In genomic region chr5:21828855-21829254, GRCm38 (mm10) we compare ENCODE assay signal across 19 mouse cellular contexts. TPM values are rescaled to one million over a fixed set of nuclear protein-coding genes. Genes with fewer than 3 reads are reported as not detected.
A peak's percentile ranks its signal among the peaks of the same experiment; 100 is the strongest.
DNase-seq lines count a peak whose midpoint lies in the region; ATAC-seq lines count a peak whose summit lies in the region.
"Had no signal": no experiment of that assay in that cellular context is flagged by ENCODE, and none has a peak within 500 bp of the region (broad histone marks: within the 10 kb centered on the region; RNA-seq: fewer than 3 reads in every experiment).

No protein-coding gene starts in this region.

- H3K9ac ChIP-seq in midbrain, embryonic 16.5 days (ENCODE audit: low read depth, low read length): no peak overlapping the region
- H3K9ac ChIP-seq: heart, embryonic 12.5 days; hindbrain, embryonic 15.5 days; liver, embryonic 15.5 days had no signal

- no peak overlapping the region for H3K4me2 ChIP-seq in midbrain, embryonic 16.5 days (ENCODE audit: low read length)
- H3K4me2 ChIP-seq: heart, embryonic 12.5 days; hindbrain, embryonic 15.5 days; liver, embryonic 15.5 days had no signal

- no peaks in the 10 kb centered on the region for H3K9me3 ChIP-seq in midbrain, embryonic 16.5 days (replicated peaks; ENCODE audit: control insufficient read depth, low read length, poor library complexity, severe bottlenecking)
- H3K9me3 ChIP-seq: embryonic facial prominence, embryonic 10.5 days; heart, embryonic 12.5 days; hindbrain, embryonic 15.5 days; liver, embryonic 15.5 days had no signal

- DNase-seq in left cerebral cortex, adult 18-20 months (ENCODE audit: low spot score in 2 of 2): peak; percentile 5 to 34
- DNase-seq in left cerebral cortex, postnatal 4 days: no peak
- DNase-seq in layer of hippocampus, adult 11-12 months (ENCODE audit: low spot score): peak; percentile 59
- peak; percentile 52 to 60 for DNase-seq in layer of hippocampus, postnatal 36 days
- no peak for DNase-seq in ovary, postnatal 10 days (ENCODE audit: low spot score)
- no peak for DNase-seq in adrenal gland, adult 2 months
- DNase-seq: cerebellum, adult 11-12 months; cerebellum, postnatal 25 days had no signal

- no peak overlapping the region for H3K4me3 ChIP-seq in midbrain, embryonic 16.5 days (ENCODE audit: low read depth, low read length)
- H3K4me3 ChIP-seq: embryonic facial prominence, embryonic 10.5 days; heart, embryonic 12.5 days; hindbrain, embryonic 15.5 days; liver, embryonic 15.5 days had no signal

- no peaks in the 10 kb centered on the region for H3K4me1 ChIP-seq in midbrain, embryonic 16.5 days (ENCODE audit: control insufficient read depth, insufficient read depth, low read length)
- H3K4me1 ChIP-seq: heart, embryonic 12.5 days; hindbrain, embryonic 15.5 days; liver, embryonic 15.5 days had no signal

- 62% methylated on average over 4 of the region's 4 CpGs for WGBS in midbrain, embryonic 16.5 days

- H3K27ac ChIP-seq in midbrain, embryonic 16.5 days (ENCODE audit: low read length): no peak overlapping the region
- H3K27ac ChIP-seq: embryonic facial prominence, embryonic 10.5 days; hindbrain, embryonic 15.5 days; liver, embryonic 15.5 days had no signal

- ATAC-seq in midbrain, embryonic 16.5 days: no peak
- ATAC-seq: intestine, embryonic 16.5 days; lung, postnatal 0 days had no signal

- H3K36me3 ChIP-seq in midbrain, embryonic 16.5 days (ENCODE audit: control insufficient read depth, insufficient read depth, low read length): no peaks in the 10 kb centered on the region
- H3K36me3 ChIP-seq: embryonic facial prominence, embryonic 10.5 days; heart, embryonic 12.5 days; hindbrain, embryonic 15.5 days; liver, embryonic 15.5 days had no signal

- no peaks in the 10 kb centered on the region for H3K27me3 ChIP-seq in midbrain, embryonic 16.5 days (ENCODE audit: control insufficient read depth, insufficient read depth, low read depth, low read length)
- H3K27me3 ChIP-seq: heart, embryonic 12.5 days; hindbrain, embryonic 15.5 days; liver, embryonic 15.5 days had no signal

- intact Hi-C loops in left cerebral cortex, postnatal 4 days (cut with DNase I): no loop called here

RNA-seq across cellular contexts. Expression of gene Slc26a5, which starts 36.5 kb away (rescaled TPM):
- under 1 TPM; 0.30 to 0.77 TPM for total RNA-seq in left cerebral cortex, adult 18-20 months (2021)
- under 1 TPM; 0.28 to 0.56 TPM for total RNA-seq in left cerebral cortex, postnatal 4 days (2021)
- total RNA-seq in layer of hippocampus, postnatal 36 days (2021): not detected
- polyA plus RNA-seq in midbrain, embryonic 16.5 days (2015; fragmentation: Nextera tagmentation; extraction: Ambion mirVana): 0.34 and 0.42 TPM in 2 replicates
- total RNA-seq in adrenal gland, adult 2 months (2021): under 1 TPM in 1 of 2 experiments, not detected in 1; 0.14 TPM
- polyA plus RNA-seq in adrenal gland, adult 2 months (2012; rRNA removed): not detected in 2 replicates
- total RNA-seq: gastrocnemius, postnatal 4 days; heart, postnatal 25 days; megakaryocyte progenitor cell, adult 5-6 weeks had no signal
- polyA plus RNA-seq: heart, embryonic 12.5 days; kidney, embryonic 16.5 days; liver, embryonic 15.5 days; lung, postnatal 0 days had no signal

RNA-seq across cellular contexts. Expression of gene Psmc2, which starts 43.8 kb away (rescaled TPM):
- 100 to 1,000 TPM; 112 to 118 TPM for total RNA-seq in left cerebral cortex, adult 18-20 months (2021)
- 100 to 1,000 TPM; 110 to 115 TPM for total RNA-seq in left cerebral cortex, postnatal 4 days (2021)
- 100 to 1,000 TPM; 114 TPM for total RNA-seq in layer of hippocampus, postnatal 36 days (2021)
- polyA plus RNA-seq in midbrain, embryonic 16.5 days (2015; fragmentation: Nextera tagmentation; extraction: Ambion mirVana): 187 and 192 TPM in 2 replicates
- 100 to 1,000 TPM; 136 to 146 TPM for total RNA-seq in adrenal gland, adult 2 months (2021)
- polyA plus RNA-seq in adrenal gland, adult 2 months (2012; rRNA removed): 7.7 and 8.2 TPM in 2 replicates

RNA-seq across cellular contexts. Expression of gene Dnajc2, which starts 43.8 kb away (rescaled TPM):
- total RNA-seq in left cerebral cortex, adult 18-20 months (2021): 10 to 100 TPM; 35.0 to 35.5 TPM
- total RNA-seq in left cerebral cortex, postnatal 4 days (2021): 10 to 100 TPM; 45.8 to 51.6 TPM
- 10 to 100 TPM; 31.6 to 32.8 TPM for total RNA-seq in layer of hippocampus, postnatal 36 days (2021)
- polyA plus RNA-seq in midbrain, embryonic 16.5 days (2015; fragmentation: Nextera tagmentation; extraction: Ambion mirVana): 67.6 and 71.6 TPM in 2 replicates
- total RNA-seq in adrenal gland, adult 2 months (2021): 10 to 100 TPM; 27.6 to 33.5 TPM
- 36.7 and 42.7 TPM in 2 replicates for polyA plus RNA-seq in adrenal gland, adult 2 months (2012; rRNA removed)

Comparison
In these comparisons a context has a peak if more than half of its experiments do, and no peak if none do; other contexts are left out.
1. DNase-seq: peak in left cerebral cortex, adult 18-20 months (2 of 2), layer of hippocampus, adult 11-12 months (single experiment) and layer of hippocampus, postnatal 36 days (2 of 2); none in left cerebral cortex, postnatal 4 days (single experiment), ovary, postnatal 10 days (single experiment) and adrenal gland, adult 2 months (single experiment).